Mouse (Mus musculus): ENCODE data around the gene Exosc3. TPM values are rescaled to one million over a fixed set of nuclear protein-coding genes. Genes with fewer than 3 reads are reported as not detected.
A peak's percentile ranks its signal among the peaks of the same experiment; 100 is the strongest.

Exosc3 gene
- total RNA-seq, 2 experiments from 2014 or later = 22.8 to 24.5 TPM

DNA sequence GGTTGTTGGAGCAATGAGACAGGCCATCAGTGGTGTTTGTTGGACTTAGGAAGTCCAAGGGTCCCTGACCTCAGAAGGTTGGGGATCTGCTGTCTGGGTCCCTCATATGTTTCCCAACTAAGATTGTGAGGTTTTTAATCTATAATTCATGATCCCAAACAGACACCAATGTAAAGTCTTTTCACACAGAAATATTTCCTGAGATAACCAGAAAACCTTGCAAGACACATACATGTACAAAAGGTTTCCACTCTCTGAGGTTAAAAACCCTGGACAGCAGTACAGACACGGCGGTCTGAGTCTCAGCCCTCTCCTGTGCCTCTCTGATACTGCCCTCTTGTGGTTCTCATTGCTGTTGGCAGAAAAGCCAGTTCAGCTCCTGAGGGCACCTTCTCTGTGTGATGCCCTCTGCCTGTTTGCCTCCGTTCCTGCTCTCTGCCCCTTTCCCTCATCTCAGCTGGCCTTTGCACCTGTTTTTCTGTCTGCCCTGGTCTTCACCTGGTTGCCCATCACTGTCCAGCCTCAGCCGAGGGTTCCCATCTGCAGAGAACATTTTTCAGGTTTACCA lies 62.5 kb downstream of the Exosc3 start:
- peak; percentile 76 for DNase-seq

DNA sequence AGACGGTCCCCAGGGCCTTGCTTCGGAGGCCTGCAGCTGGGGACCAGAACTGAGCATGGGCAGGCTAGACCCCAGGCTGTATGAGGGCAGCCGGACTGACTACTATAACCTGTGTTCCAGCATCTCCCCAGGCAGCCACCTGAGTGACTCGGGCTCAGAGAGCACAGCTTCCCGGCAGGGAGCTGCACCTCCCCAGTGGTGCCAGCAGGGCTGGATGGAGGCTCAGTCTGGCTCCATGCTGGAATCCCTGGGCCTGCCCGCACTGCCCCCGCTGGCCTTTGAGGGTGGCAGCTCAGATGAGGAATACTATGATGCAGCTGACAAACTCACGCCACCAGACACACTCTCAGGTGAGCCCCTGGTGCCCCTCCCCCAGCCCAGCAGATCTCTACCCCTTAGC lies 63.2 kb downstream of the Exosc3 start:
- no peak for DNase-seq

DNA sequence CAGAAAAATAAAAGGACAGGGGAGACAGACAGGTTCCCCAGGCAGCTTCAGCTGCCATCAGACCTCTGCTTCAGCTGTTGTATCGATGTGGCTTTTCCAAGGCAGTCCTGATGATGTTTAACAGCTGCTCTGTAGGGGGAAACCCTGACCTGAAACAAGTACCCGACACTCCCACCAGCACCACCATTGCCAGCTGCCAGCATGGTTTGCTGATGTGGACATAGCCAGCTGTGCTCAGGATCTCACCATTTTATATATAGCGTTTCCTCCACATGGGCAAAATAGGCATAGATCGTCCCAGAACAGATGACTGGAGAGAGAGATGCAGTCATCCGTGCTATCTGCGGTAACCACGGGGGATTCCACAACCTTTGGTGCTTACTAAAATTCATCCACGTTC lies 66.8 kb downstream of the Exosc3 start:
- no peak for DNase-seq

DNA sequence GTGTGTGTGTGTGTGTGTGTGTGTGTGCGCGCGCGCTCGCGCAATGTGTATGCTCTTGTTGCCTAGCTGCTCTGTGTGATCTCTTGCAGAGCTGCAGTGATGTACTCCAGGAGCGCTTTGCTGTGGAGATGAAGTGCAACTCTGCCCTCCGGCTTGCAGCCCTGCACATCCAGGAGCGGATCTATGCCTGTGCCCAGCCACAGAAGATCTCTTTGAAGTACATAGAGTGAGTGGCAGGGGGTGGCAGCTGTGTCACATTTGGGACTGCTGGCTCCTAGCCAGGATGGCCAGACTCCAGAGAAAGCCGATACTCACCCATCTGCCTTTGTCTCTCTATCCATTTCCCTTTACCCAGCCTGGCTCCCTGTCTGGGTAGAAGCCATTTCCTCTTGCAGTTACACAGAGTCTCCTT lies 71.5 kb downstream of the Exosc3 start:
- peak; percentile 57 for DNase-seq

DNA sequence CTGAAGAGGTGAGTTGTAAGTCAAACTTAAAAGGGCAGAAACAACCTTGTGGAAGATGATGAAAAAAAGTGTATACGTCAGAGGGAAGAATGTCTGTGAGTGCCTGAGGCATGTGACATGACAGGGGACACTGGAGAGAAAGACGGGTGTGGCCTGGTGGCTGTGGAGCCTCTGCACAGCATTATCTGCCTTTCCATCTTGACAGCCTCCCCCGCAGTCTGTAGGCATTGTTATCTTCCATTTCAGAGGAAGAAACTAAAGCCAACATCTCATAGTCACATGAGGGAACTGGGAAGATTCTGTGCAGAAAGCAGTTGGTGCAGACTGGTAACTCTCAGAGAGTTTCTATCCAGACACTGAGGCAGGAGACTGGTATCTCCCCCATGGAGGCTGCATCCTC lies 74.6 kb downstream of the Exosc3 start:
- DNase-seq = no peak

Other genes starting within 250 kb of the Exosc3 start
- gene Tomm5, start 234.6 kb downstream of the Exosc3 start, total RNA-seq (2021) = 100 to 1,000 TPM; 137 to 158 TPM
- 1 to 10 TPM; 6.3 to 7.3 TPM for gene Frmpd1, start 157.9 kb downstream of the Exosc3 start, total RNA-seq (2021)
- gene Trmt10b, start 45.6 kb downstream of the Exosc3 start, total RNA-seq (2021) = 10 to 100 TPM in 1 of 2 experiments, 1 to 10 TPM in 1; 8.4 to 12.0 TPM
- gene Dcaf10, start 631 bp downstream of the Exosc3 start, total RNA-seq (2021) = 10 to 100 TPM; 25.4 to 28.4 TPM
- 100 to 1,000 TPM; 360 to 448 TPM for gene Slc25a51, start 66.0 kb upstream of the Exosc3 start, total RNA-seq (2021)
- 10 to 100 TPM; 40.4 to 72.5 TPM for gene Shb, start 189.7 kb upstream of the Exosc3 start, total RNA-seq (2021)

Measured in adrenal gland, postnatal 10 days (tissue).